Mouse (Mus musculus) cerebellum, adult 2 months (tissue): ENCODE results near the gene Prkcsh.

Source experiments
- CTCF ChIP-seq: fragments of 200-500 bp; IDR thresholded peaks from 2 replicates; pipeline ENCODE4 v1.5.1; 2011; ENCODE audit warnings: low read depth, mild to moderate bottlenecking, control low read depth, low read length, moderate library complexity, borderline replicate concordance; ENCODE audit not compliant: insufficient read depth
- POLR2A ChIP-seq: fragments of 200-500 bp; IDR thresholded peaks from 2 replicates; pipeline ENCODE4 v1.6.1; 2011; ENCODE audit warnings: low read length, control low read depth, borderline replicate concordance; ENCODE audit not compliant: insufficient read depth

GRCm38 (mm10) chr9:21977972-21978371 is 24.6 kb upstream of the Prkcsh start:
- TF ChIP-seq CTCF (peak; percentile 80), POLR2A (no peak)
